Mouse (Mus musculus) naive thymus-derived CD4-positive, alpha-beta T cell, adult 5 months (primary cell): Measurements from ENCODE around the gene Fam122b. TPM values are rescaled to one million over a fixed set of nuclear protein-coding genes. Genes with fewer than 3 reads are reported as not detected.

ENCODE experiments used
- polyA plus RNA-seq: library from polyadenylated mRNA; unstranded; fragments of 100-300 nt; shearing (Covaris generic); gene quantifications from one replicate; pipeline ENCODE4 v1.2.1, GENCODE M21; 2017

Gene Fam122b
- polyA plus RNA-seq = 9.8 TPM

GRCm38 (mm10) chrX:53269289-53270062 is at the start of gene Fam122b:
Gene Fam122b, minus strand, starts transcription at chrX:53269805.

GRCm38 (mm10) chrX:53273124-53273523 is 3.5 kb upstream of the Fam122b start, which contains the start of gene Fam122c:
Gene Fam122c, plus strand, starts transcription at chrX:53273424.

GRCm38 (mm10) chrX:53240011-53240410 is 29.6 kb downstream of the Fam122b start, which contains the start of gene Plac1:
Gene Plac1, minus strand, starts transcription at chrX:53240111.

Other genes with a start within 250 kb of the Fam122b start
- not detected for gene Plac1, start 29.7 kb downstream of the Fam122b start, polyA plus RNA-seq
- gene Fam122c, start 3.6 kb upstream of the Fam122b start, polyA plus RNA-seq = not detected
- 14.4 TPM for gene Mospd1, start 100.7 kb upstream of the Fam122b start, polyA plus RNA-seq
- gene Etd, start 165.1 kb upstream of the Fam122b start, polyA plus RNA-seq = not detected